In the genomic region with DNA sequence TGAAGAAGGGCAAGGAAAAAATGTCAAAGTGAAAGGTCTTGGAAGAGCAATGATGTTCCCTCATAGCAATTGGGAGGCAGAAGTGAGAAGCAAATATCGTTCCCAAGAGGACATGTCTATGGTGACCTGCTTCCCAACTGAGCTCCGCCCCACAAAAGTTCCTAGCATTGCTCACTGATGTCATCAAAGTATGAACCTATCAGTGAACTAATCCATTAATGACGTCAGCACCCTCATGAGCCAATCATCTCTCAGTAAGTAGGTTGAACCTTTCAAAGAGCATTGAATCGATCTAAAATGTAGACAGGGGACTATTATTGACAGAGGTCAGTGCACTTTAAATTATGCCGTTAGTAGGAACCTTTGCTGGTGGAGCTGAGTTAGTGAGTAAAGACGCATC, we compare ENCODE assay signal across 27 mouse cellular contexts.
"Had no signal": no experiment of that assay in that cellular context is flagged by ENCODE, and none has a peak within 500 bp of the region (broad histone marks: within the 10 kb centered on the region; RNA-seq: fewer than 3 reads in every experiment).

No protein-coding gene starts in this region.

- DNase-seq: gastrocnemius, adult 2 months; gastrocnemius, postnatal 10 days; gastrocnemius, postnatal 25 days; heart, adult 2 months; heart, postnatal 14 days; heart, postnatal 4 days; kidney, adult 18-20 months; kidney, adult 8-10 months; kidney, postnatal 10 days; kidney, postnatal 25 days; kidney, postnatal 4 days; liver; liver, embryonic 13.5 days had no signal

- H3K9ac ChIP-seq: heart, embryonic 13.5 days; heart, embryonic 15.5 days; hindbrain, embryonic 12.5 days; hindbrain, embryonic 14.5 days; limb, embryonic 12.5 days; liver, embryonic 13.5 days; liver, embryonic 15.5 days had no signal

- H3K4me1 ChIP-seq: hindbrain, embryonic 10.5 days; hindbrain, embryonic 12.5 days; limb, embryonic 10.5 days; limb, embryonic 12.5 days; liver, embryonic 13.5 days; liver, embryonic 15.5 days had no signal

- H3K4me2 ChIP-seq: heart, embryonic 11.5 days; heart, embryonic 13.5 days; heart, embryonic 15.5 days; hindbrain, embryonic 12.5 days; hindbrain, embryonic 14.5 days; limb, embryonic 12.5 days; liver, embryonic 11.5 days; liver, embryonic 13.5 days; liver, embryonic 15.5 days had no signal

- H3K36me3 ChIP-seq: heart, embryonic 13.5 days; heart, embryonic 15.5 days; hindbrain, embryonic 10.5 days; hindbrain, embryonic 12.5 days; limb, embryonic 10.5 days; limb, embryonic 12.5 days; liver, embryonic 13.5 days; liver, embryonic 15.5 days had no signal

- H3K4me3 ChIP-seq: gastrocnemius, adult 2 months; heart, adult 2 months; heart, embryonic 13.5 days; heart, embryonic 15.5 days; hindbrain, embryonic 10.5 days; hindbrain, embryonic 12.5 days; layer of hippocampus, adult 2 months; left cerebral cortex, adult 2 months; limb, embryonic 10.5 days; limb, embryonic 12.5 days; liver, embryonic 13.5 days; liver, embryonic 15.5 days had no signal

- H3K27ac ChIP-seq: gastrocnemius, adult 2 months; heart, adult 2 months; heart, embryonic 13.5 days; heart, embryonic 15.5 days; hindbrain, embryonic 10.5 days; hindbrain, embryonic 12.5 days; hindbrain, embryonic 14.5 days; hindbrain, postnatal 0 days; layer of hippocampus, adult 2 months; left cerebral cortex, adult 2 months; limb, embryonic 10.5 days; limb, embryonic 12.5 days; liver, embryonic 13.5 days; liver, embryonic 15.5 days had no signal

- ATAC-seq: hindbrain, postnatal 0 days; intestine, postnatal 0 days had no signal

- H3K9me3 ChIP-seq: heart, embryonic 13.5 days; heart, embryonic 15.5 days; hindbrain, embryonic 12.5 days; limb, embryonic 10.5 days; limb, embryonic 12.5 days; liver, embryonic 13.5 days; liver, embryonic 15.5 days had no signal

- H3K27me3 ChIP-seq: heart, embryonic 13.5 days; heart, embryonic 15.5 days; hindbrain, embryonic 12.5 days; limb, embryonic 12.5 days; liver, embryonic 13.5 days; liver, embryonic 15.5 days had no signal
